Mouse (Mus musculus): Measurements from ENCODE around the gene Oosp1.

The Oosp1 gene

DNA sequence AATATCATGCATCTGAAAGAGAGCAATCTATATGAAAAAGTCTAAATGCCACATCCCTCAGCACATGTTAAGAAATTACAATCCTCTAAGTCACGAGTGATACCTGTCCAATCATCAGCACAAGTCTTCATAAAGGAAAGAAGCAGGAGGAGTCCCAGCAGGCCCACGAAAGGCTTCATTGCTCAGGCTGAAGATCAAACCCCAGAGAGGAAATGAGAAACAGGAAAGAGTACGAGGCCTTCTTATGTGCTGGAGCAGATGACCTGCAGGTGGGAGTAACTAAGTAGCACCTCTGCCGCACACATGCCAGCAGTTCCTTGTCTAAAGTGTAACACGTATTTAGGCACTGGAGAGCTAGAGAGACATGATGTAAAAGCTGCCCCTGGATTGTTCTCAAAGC lies at the start of gene Oosp1:
Oosp1 (minus strand) TSS at position 312 of the 400 bp plus-strand sequence.
- DNase-seq (ENCODE audit: low read depth, low spot score), result no peak

DNA sequence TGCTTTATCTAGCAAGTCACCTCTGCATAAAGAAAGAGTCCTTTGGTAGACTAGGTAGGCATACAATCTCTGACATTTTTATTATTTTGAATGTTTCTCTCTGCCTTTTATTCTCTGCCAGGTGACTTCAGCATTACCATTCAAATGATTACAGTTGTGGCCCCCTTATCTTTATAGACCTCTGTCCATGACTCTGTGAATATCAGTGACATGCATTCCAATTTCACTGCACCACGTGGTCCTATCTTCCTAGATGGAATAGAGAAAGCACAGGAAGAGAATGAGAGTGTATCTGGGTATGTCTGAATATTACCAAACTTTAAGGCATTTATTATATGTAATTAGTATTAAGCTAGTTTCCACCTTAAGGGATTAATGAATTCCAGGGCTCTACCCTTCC lies 45.5 kb upstream of the Oosp1 start:
- no peak for DNase-seq (ENCODE audit: low read depth, low spot score)

DNA sequence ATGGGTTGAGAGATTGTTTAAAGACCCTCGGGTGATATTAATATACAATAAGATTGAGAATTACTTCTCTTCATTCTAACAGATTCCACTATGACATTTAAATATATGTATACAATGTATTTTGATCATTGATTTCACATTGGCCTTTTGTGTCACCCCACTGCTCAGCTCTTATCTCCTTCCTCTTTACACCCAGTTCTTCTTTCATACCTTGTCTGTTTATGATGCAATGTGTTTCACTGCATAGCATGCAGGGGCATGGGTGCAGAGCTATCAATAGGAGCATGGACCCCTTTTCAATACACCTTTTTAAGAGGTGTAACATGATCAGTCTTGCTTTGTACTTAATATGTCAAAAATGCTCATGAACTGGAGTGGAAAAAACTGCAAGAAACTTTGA lies 39.3 kb upstream of the Oosp1 start:
- DNase-seq (ENCODE audit: low read depth, low spot score), result no peak

DNA sequence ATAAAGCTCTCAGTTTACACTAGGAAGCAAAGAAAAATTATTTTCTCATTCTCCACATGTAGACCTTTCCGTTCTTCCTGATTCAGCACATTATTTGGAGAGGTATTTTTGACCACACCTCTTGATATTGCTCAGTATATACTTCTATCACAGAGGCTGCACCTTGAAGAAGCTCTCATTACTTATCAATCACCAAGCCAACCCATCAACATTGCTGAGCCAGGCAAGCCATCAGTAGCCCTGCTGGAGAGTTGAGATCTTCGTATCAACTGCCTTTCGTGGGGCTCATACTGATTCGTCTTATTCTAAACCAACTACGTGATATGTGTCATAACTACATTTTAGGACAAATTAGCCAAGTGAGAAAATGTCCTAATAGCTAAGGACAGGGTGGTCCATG lies 36.4 kb upstream of the Oosp1 start:
- no peak for DNase-seq (ENCODE audit: low read depth, low spot score)

DNA sequence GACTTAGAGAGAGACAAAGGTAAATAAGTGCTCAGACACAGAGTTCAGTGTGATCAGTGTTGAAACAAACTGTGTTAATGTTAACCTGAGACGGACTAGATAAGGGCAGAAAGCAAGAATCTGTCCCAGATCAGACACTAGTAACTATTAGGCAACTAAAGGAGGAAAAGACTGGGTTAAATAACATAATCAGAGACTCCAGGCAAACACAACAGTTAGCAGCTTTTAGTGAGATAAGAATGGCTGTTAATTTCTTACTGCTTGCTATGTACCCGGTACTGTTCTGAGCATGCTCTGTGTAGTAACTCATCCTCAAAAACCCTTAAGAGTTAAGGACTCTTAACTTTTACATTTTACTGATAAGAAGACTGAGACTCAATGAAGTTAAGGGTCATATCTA lies 35.0 kb upstream of the Oosp1 start:
- DNase-seq (ENCODE audit: low read depth, low spot score), result no peak

DNA sequence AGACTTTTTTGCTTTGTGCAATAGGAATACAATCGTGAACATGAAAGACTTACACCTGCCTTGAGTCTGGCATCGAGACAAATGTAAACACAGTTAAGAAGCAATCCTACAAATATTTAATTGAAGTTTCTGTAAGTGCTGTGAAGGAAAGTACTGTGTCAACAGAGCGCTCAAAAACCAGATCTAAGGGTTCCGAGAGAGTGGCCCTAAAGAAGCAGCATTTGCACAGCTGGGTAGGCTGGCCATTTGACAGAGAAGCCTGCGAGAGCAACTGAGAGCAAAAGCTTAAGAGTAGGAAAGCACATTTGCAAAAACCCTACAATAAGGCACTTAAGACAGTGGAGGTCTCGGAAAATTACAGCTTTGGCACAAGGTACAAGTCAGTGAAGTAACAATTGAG lies 33.3 kb upstream of the Oosp1 start:
- DNase-seq (ENCODE audit: low read depth, low spot score), result no peak

DNA sequence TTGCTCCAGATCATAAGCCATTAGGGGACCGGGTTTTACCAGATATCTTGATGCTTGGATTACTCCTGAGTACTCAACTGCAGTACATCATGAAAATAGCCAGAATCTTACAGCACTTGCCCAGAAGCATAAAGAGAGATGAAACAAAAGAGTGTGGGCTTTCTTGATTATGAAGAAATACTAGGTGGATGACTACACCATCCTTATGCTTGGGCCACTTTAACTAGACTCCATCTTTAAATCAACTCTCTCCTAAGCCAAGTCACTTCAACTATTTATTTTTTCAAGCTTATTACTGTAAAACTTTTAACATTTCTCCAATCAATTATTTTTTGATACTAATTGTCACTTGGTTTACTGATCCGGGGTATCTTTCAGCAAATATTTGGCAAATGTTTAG lies 32.9 kb upstream of the Oosp1 start:
- DNase-seq (ENCODE audit: low read depth, low spot score), result no peak

DNA sequence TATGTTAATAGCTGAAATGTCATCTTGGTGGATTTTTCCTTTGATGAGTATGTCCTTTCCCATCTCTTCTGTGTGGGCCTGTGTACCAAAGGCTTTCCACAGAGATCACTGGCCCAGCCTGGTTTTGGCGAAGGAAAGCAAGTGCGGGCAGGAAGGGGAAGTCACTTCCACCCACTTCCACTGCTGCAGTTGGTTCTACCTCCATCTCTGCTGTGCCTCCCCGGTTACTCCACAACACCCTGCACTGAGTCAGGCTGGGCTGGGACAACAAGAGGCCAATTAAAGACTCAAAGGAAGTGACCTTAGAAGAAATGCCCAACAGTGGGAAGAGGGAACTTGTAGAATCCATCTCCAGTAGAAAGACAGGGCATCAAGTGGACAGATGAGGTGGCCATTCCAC lies 29.1 kb upstream of the Oosp1 start:
- no peak for DNase-seq (ENCODE audit: low read depth, low spot score)

DNA sequence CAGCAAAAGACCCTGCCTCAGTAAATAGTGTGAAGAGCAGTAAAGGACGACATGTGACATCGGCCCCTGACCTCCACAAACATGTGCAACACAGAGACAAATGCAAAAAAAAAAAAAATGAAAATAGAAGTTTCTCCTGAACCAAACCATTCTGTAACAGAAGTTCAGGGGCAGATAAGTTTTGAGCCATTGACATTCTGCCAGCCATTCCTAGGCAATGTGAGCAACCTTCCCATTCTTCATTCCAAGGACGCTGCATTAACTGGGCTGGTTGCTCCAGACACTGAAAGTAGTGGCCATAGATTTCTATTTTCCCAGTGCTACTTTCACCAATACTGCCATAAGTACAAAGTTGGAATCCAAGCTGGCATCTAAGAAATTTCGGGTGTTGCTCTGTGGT lies 21.5 kb upstream of the Oosp1 start:
- no peak for DNase-seq (ENCODE audit: low read depth, low spot score)

DNA sequence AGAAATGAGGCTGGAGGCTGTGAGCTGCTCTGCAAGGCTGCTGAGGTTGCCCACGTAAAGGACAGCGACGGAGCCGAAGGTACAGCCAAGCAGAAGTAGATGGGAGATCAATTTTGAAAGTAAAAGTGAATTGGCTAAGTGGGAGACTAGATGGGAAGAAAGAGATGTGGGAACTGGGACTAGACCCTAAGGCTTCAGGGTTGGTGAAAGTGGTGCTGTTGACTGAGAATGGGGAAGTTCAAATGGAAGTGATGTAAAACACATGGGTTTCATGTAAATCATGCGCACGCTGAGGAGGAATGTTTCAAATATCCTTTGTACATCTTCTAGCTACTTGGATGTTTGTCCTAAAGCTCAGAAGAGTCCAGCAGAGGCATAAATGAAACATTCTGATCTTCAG lies 7.4 kb upstream of the Oosp1 start:
- DNase-seq (ENCODE audit: low read depth, low spot score), result no peak

DNA sequence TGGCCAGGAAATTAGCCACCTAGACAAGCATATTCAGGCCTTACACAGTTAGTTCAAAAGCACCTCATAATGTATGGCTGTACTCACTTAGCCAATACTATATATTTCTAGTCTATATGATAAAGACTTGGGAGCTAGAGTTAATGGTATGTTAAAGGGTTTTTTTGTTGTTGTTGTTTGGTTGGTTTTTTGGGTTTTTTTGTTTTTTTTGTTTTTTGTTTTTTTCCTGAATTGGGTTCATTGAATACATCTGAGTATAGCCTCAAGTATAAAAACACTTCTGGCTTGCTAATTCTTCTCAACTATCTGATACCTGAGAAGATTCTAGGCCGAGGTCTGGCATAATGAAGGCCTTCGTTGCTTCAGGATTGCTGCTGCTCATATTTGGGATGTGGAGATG lies 5.8 kb upstream of the Oosp1 start, which contains the start of gene Oosp3:
Oosp3 (plus strand) TSS at position 301 of the 400 bp plus-strand sequence.
- no peak for DNase-seq (ENCODE audit: low read depth, low spot score)

DNA sequence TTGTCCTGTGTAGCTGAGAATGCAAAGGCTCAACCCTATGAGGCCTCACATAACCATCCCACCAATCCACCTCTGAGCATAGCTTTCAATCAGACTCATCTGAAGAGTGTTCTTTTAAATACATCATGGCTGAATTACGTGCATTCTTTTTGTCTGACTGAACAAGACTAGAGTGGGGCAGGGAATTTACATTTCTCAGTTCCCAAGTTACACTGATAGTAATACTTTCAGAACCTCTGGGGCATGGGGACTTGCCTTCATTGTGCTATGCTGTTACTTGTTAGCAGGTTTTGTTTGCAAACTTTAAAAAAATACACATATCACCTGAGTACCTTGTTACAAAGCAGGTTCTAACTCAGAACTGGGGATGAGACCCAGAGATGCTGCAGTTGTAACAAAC lies 504 bp upstream of the Oosp1 start:
- no peak for DNase-seq (ENCODE audit: low read depth, low spot score)

DNA sequence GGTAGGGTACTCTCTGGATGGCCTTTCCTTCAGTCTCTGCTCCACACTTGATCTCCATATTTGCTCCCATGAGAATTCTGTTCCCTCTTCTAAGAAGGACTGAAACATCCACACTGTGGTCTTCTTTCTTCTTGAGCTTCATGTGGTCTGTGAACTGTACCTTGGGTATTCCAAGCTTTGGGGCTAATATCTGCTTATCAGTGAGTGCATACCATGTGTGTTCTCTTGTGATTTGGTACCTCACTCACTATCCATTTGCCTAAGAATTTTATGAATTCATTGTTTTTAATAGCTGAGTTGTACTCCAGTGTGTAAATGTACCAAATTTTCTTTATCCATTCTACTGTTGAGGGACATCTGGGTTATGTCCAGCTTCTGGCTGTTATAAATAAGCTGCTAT lies 29.4 kb downstream of the Oosp1 start:
- DNase-seq (ENCODE audit: low read depth, low spot score), result no peak

DNA sequence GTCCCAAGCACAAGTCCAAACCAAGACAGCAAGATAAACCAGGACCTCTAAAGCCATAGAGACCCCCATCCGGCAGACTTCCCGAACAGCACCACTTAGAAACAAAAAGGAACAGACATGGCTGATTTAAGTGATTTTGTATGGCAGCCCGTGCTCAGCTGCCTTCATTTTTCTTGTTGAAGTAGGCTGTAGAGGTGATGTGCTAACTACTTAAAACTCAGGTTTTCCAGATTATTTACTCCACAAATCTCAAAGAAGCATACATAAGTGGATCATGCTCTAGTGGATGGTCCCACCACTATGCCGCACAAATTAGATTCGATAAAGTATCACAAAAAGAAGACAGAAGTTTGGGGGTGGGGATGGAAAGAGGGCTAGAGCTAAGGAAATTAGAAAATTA lies 30.5 kb downstream of the Oosp1 start, which contains the start of gene Oosp2:
Oosp2 (minus strand) TSS at position 101 of the 400 bp plus-strand sequence.
- DNase-seq (ENCODE audit: low read depth, low spot score), result no peak

DNA sequence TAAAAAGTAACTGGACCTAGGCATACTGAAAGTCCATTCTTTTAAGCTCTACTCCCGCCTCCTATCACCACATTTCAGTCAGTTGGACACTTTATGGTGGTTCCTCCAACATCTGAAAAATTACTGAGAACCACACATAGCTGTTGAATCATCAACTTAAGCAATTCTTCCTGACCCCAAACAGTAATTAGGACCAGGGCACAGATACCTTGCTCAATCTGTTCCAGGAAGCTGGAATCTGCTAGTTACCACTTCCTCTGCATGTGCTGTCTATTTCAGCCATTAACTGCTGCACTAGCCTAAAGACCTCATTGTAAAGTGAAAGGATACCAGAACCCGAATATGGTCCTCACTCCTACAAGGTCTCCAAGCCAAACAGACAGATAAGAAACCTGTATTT lies 31.8 kb downstream of the Oosp1 start:
- DNase-seq (ENCODE audit: low read depth, low spot score), result no peak

DNA sequence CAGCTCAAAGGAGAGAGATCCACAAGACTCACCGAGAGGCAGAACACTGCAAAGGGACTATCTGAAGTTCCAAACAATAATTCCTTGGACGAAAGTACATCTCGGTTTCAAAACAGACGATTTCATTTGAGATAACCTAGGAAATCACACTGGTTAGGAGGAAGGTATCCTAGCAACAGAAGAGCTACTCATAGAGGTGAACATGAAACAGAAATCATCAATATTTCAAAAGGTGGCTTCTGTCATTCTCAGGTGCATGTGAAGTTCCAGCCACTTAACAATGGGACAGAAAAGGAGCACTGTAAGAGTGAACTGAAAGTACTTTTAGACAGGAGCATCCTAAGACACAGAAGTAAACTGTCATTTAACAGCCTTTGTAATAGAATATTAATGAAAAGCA lies 41.4 kb downstream of the Oosp1 start:
- DNase-seq (ENCODE audit: low read depth, low spot score), result no peak

DNA sequence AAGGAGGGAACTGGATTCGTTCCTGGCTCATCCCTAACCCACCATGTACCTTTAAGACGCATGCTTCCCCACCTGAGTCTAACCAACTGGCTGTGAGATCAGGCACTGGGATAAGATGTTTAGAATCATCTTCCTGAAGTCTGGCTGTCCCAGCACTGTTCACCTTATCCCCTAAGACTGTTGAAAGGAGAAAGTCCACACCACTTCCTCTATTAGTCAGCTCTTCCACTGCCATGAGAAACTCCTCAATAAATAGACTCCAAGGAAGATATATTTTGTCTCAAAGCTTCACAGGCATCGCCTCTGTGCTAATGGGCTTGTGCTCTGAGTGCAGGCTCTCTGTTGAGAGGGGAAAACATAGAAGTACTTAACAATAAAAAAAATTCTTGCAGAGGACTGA lies 44.8 kb downstream of the Oosp1 start:
- DNase-seq (ENCODE audit: low read depth, low spot score), result no peak

DNA sequence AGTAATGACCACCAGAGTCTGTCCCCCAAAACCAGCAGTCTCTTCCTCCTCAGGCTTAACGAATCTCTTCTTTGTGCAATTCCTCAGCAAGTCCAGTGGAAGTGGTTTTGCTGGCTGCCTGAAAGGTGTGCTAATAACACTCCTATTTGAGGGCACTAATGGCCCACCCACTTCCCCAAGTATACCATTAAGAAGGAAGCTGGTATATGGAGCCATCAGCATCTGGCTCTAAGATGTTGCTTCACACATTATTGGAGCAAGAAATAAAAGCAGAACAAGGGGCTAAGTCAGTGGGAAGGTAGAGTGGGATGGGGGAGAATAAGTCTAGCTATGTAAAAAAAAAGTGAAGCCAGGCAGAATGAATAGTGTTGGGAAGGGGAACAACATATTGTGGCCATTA lies 50.2 kb downstream of the Oosp1 start, which contains the start of gene Ms4a3:
Ms4a3 (minus strand) TSS at position 120 of the 400 bp plus-strand sequence.
- no peak for DNase-seq (ENCODE audit: low read depth, low spot score)

DNA sequence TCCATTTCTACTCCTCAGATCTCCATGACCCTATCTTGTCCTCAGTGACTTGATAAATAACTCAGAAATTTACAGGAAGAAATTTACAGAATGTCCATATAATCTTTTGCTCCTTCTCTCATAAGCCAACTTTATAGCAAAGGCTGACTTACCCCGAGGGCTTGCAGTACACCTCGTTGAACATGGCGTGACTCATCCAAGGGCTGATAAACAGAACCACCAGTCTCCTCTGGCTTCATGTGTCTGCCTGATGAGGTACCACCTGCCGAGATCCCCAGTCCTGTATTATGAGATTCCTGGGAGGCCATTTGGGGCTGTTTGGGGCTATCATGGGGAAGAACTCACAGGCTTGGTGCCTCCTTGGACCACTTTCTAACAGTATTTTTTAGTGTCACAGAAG lies 51.9 kb downstream of the Oosp1 start:
- no peak for DNase-seq (ENCODE audit: low read depth, low spot score)

DNA sequence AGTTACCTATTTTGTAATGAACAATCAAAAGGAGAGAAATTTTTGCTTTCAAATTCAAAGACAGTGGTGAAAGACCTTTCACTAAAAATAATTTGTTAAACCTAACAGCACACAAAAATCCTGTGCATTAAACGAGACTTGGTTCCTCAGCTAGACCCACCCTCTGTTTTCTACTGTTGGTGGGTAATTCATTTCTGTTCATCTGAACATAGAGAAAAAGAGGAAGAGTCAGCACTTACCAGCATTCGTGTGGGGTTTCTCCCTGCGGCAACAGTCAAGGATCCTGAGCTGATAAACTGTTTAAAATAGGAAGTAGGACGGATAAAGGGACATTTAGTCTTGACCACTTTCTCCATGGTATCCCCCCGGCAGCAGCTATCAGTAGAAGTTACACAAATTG lies 55.4 kb downstream of the Oosp1 start:
- DNase-seq (ENCODE audit: low read depth, low spot score), result no peak

DNA sequence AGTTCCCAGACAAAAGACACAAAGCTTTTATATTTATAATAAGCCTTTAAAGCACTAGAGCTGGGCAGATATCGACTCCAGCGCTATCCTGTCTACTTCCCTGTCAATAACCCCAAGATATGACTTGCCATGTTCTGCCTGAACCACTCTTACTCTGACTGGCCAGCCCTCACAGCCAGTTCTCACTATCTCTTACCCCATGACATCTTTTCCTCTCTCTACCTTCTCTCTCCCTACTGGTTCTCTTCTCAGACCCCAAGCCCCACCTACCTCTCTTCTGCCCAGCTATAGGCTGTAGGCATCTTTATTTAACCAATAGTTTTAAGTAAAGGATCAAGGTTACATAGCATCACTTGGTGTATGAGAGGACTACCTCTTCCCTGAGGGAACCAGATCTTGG lies 56.6 kb downstream of the Oosp1 start:
- no peak for DNase-seq (ENCODE audit: low read depth, low spot score)

DNA sequence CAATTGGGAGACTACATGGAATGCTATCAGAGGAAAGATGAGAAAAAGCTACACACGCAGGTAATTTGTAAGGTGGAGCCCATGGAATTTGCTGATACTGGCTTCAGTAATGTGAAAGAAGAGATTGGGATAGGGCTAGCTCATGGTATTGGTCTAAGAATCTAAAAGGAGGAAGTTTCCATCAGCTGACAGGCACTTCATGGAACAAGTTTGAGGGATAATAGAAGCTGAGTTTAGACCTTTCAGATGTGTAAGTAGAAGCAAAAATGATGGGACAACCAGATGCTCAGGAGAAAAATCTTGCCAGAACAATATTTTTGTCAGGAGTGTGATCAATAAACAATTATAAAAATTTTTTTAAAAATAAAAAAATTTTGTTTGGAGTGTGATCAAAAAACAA lies 57.2 kb downstream of the Oosp1 start:
- no peak for DNase-seq (ENCODE audit: low read depth, low spot score)

DNA sequence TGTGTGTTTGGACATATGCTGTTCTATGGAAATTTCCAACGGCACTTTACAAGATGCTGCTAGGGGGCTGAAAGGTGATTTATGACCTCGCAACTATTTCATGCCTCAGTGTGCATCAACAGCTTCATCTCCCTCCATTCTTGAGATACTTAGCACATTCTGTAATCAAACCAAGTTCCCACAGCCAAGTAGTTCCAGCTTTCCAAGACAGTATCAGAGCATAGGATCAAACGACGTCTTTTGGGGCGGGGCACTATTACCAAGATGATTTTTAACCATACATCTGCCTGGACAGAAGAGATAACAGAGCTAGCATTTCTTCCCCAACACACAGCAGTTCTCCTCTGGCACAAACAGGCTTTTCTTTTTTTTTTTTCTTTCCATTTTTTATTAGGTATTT lies 65.7 kb downstream of the Oosp1 start:
- no peak for DNase-seq (ENCODE audit: low read depth, low spot score)

DNA sequence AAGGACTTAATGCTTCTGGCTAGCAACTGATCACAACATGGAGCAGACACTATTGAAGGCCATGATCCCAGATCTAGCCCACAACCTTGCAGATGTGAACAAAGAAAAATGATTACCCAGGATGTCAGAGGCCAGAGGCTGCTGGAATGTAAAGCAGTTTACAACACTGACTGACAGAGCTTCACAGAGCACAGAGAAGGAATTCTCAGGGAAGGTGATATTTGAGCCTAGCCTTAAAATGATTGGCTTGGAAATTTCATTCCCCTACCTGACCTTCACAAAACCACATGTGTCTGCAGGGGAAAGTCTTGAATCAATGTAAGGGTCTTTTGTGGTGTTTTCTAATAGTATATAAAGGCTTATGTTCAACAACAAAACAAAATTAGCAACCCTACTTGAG lies 66.2 kb downstream of the Oosp1 start:
- DNase-seq (ENCODE audit: low read depth, low spot score), result no peak

DNA sequence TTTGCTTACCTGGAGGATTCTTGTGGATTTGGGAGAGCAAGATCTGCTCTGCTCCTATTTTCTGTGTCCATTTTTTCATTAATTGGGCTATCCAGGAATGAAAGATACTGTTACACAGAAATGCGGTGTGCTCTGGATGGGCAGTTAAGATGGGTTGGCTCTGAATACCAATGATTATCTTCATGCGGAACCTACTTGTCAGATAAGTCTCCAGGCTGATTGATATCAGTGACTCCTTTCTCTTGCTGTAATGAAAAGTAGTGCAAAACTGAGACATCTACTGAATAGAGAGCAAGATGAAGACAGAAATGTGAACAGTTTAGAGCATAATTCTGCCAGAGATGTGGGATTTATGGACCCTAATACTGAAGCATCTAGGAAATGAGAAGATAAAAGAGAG lies 67.4 kb downstream of the Oosp1 start, which contains the start of gene Ms4a2:
Ms4a2 (minus strand) TSS at position 169 of the 400 bp plus-strand sequence.
- no peak for DNase-seq (ENCODE audit: low read depth, low spot score)
